Mouse (Mus musculus) heart, adult 2 months (tissue): Measurements from ENCODE around the gene Ncstn. TPM values are rescaled to one million over a fixed set of nuclear protein-coding genes. Genes with fewer than 3 reads are reported as not detected.

Experiments used
- DNase-seq, 2 experiments: peaks; one replicate each; pipeline ENCODE4 v3.0.0; 2021
- H3K27ac ChIP-seq: fragments of 200-600 bp; 2 replicates; pipeline ENCODE4 v1.8.1; 2022
- H3K27me3 ChIP-seq: fragments of 200-500 bp; 2 replicates; pipeline ENCODE4 v1.6.1; 2012; ENCODE audit warnings: mild to moderate bottlenecking, low read length, inconsistent platforms, mixed read lengths; ENCODE audit not compliant: control insufficient read depth, insufficient read depth
- H3K36me3 ChIP-seq: fragments of 200-500 bp; 2 replicates; pipeline ENCODE4 v1.6.1; 2012; ENCODE audit warnings: low read length, inconsistent platforms; ENCODE audit not compliant: control insufficient read depth, insufficient read depth
- H3K4me1 ChIP-seq: fragments of 200-500 bp; 2 replicates; pipeline ENCODE4 v1.6.1; 2011; ENCODE audit warnings: low read length; ENCODE audit not compliant: control insufficient read depth, insufficient read depth
- H3K4me3 ChIP-seq: fragments of 200-600 bp; 2 replicates; pipeline ENCODE4 v1.8.1; 2022
- H3K79me2 ChIP-seq: fragments of 200-500 bp; replicated peaks from 2 replicates; pipeline ENCODE4 v1.6.1; 2012; ENCODE audit warnings: mild to moderate bottlenecking, inconsistent platforms, low read length, moderate library complexity, mixed read lengths; ENCODE audit not compliant: control insufficient read depth, insufficient read depth
- H3K9ac ChIP-seq: fragments of 200-500 bp; 2 replicates; pipeline ENCODE4 v1.6.1; 2012; ENCODE audit warnings: low read depth, mild to moderate bottlenecking, control low read depth, inconsistent platforms, low read length, mixed read lengths
- CTCF ChIP-seq: fragments of 200-600 bp; IDR thresholded peaks from 2 replicates; pipeline ENCODE4 v1.8.1; 2022; ENCODE audit warnings: antibody characterized with exemption, mild to moderate bottlenecking, moderate library complexity
- EP300 ChIP-seq: fragments of 200-500 bp; IDR thresholded peaks from 2 replicates; pipeline ENCODE4 v1.6.1; 2011; ENCODE audit warnings: low read depth, low read length, control low read depth; ENCODE audit not compliant: insufficient read depth
- POLR2A ChIP-seq: fragments of 200-500 bp; IDR thresholded peaks from 2 replicates; pipeline ENCODE4 v1.6.1; 2011; ENCODE audit warnings: mild to moderate bottlenecking, low read depth, low read length, control low read depth; ENCODE audit not compliant: insufficient read depth
- WGBS: fragments of 180-500 bp; shearing (Covaris S2); methylation state at CpG from one replicate; pipeline ENCODE4 v1.1.7; 2018; 5-methylcytosine and 5-hydroxymethylcytosine counted together
- intact Hi-C: fragments of 180-260 bp; cut with DNase I; formaldehyde crosslinking; loops from one replicate; pipeline ENCODE4 v1.15.1; 2025
- long read RNA-seq: library from polyadenylated mRNA; stranded (forward); transcript quantifications from one replicate; pipeline ENCODE4 v2.0.0, GENCODE M21; 2021
- polyA plus RNA-seq: library from polyadenylated mRNA; depleted of rRNA; stranded (reverse); fragments of >200 nt; gene quantifications from 2 replicates; pipeline ENCODE4 v1.2.3, GENCODE M21; 2012; rRNA removed
- total RNA-seq, 2 experiments: library from RNA; stranded (reverse); gene quantifications; 2 replicates each; pipeline ENCODE4 v1.2.3; 2021

Gene Ncstn
- total RNA-seq (10 to 100 TPM; 41.5 to 43.2 TPM), polyA plus RNA-seq (63.3 and 78.3 TPM in 2 replicates)
- long read RNA-seq, transcript Ncstn-201 (17 exons, 2,901 nt): major isoform, 46 of 64 reads
- long read RNA-seq, partial matches to known transcripts: 12 of 64 reads
- long read RNA-seq, other reads (novel, unspliced or antisense): 6 of 64 reads

DNA sequence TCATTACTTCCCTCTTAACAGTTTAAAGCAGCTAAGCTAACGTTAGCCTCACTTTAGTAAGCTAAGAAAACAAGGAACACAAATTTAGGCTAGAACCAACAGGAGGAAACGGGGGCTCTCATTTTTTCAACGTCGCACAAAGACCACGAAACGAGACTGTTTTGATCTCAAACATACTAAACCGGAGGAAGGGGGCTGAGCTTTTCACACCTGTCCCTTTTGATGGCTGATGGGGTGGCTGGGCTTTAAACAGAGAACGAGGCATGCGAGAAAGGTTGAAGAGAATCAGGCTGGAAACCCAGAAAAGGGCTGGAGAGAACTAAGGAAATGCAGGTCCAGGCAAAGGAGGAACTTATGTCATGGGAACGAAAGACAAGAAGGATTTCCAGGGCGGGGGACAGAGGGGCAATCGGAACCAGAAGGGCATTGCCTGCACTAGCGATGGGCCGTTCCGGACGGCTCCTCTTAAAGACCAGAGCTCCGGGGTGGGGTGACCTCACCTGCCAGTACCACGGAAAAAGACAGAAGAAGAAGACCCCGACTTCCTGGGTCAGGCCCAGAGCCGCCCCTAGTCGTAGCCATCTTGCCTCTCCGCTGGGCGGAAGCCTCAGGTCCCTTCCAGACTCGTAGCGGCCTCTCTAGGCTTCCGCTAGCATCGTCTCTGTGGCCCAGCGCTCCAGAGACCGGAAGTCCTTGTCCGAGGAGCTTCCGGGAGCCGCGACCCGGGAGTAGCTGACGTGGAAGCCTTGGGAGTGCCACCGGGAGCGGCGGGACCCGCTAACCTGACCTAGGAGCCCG lies at the start of gene Ncstn, which contains the start of gene Copa:
Gene Ncstn, minus strand, starts transcription at position 695 of the 798 bp plus-strand sequence.
Gene Copa, plus strand, starts transcription at position 429 of the 798 bp plus-strand sequence.
- Histone ChIP-seq H3K27ac (peak within 1 kb of the TSS; percentile 93), H3K4me1 (peaks cover 6% of the 10 kb centered on the region), H3K4me3 (peak within 1 kb of the TSS; percentile 91), H3K9ac (peak within 1 kb of the TSS; percentile 90), H3K27me3 (no peaks in the 10 kb centered on the region), H3K79me2 (peaks cover 11% of the 10 kb centered on the region), H3K36me3 (peaks cover 16% of the 10 kb centered on the region)
- peak; percentile 92 to 95 for DNase-seq
- intact Hi-C loops: loop anchor here (2.0 kb wide), 1 partner anchor 295 kb away; the partner anchor contains the start of gene Pigm
- TF ChIP-seq CTCF (peak; percentile 51), POLR2A (peak; percentile 80), EP300 (peak; percentile 69)
- WGBS: 0% methylated on average over 40 of the region's 40 CpGs

DNA sequence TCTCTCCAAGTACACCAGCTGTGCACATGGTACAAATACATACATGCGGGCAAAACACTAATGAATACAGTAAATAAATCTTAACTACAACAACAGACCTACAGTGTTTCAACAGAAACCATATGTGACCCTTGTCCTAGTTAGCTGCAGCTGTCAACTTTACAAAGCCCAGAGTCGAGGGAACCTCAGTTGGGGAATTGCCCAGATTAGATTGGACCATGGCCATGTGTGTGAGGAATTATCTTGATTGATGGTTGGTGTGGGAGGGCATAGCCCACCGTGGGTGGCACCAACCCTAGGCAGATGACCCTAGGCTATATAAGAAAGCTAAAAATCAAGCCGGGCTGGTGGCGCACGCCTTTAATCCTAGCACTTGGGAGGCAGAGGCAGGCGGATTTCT lies 49.7 kb upstream of the Ncstn start:
- intact Hi-C loops: no loop called here
- no peak overlapping the region for H3K4me3 ChIP-seq
- no peak for TF ChIP-seq POLR2A
- TF ChIP-seq CTCF: no peak
- TF ChIP-seq EP300: no peak
- DNase-seq: no peak
- H3K27ac ChIP-seq: no peak overlapping the region; the same call in 1 of the 2 replicates
- peaks cover 4% of the 10 kb centered on the region for H3K4me1 ChIP-seq
- 78% methylated on average over 7 of the region's 7 CpGs for WGBS
- no peak overlapping the region for H3K9ac ChIP-seq
- H3K36me3 ChIP-seq: peaks cover 2% of the 10 kb centered on the region
- no peaks in the 10 kb centered on the region for H3K79me2 ChIP-seq
- H3K27me3 ChIP-seq: no peaks in the 10 kb centered on the region

DNA sequence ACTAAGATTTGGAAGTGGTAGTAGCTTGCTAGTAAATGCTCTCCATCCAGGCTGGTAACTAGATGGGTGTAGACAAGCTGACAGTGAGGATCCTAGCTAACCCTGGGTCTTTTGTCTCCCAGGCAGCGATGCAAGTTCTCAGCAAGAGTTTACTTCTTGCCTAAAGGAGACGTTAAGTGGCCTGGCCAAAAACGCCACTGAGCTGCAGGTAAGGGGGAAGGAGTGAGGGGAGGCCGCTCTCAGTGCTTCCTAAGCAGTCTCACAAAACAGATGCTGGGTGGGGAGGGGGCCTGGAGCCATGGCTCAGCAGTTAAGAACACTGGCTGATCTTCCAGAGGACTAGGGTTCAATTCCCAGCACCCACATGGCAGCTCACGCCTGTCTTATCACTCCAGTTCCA lies 47.2 kb upstream of the Ncstn start:
- H3K9ac ChIP-seq: no peak overlapping the region
- peaks cover 2% of the 10 kb centered on the region for H3K36me3 ChIP-seq
- no peaks in the 10 kb centered on the region for H3K27me3 ChIP-seq
- peaks cover 4% of the 10 kb centered on the region for H3K4me1 ChIP-seq
- 94% methylated on average over 5 of the region's 5 CpGs for WGBS
- H3K27ac ChIP-seq: no peak overlapping the region
- H3K79me2 ChIP-seq: no peaks in the 10 kb centered on the region
- intact Hi-C loops: no loop called here
- no peak for TF ChIP-seq CTCF
- no peak for TF ChIP-seq POLR2A
- no peak for TF ChIP-seq EP300
- DNase-seq: no peak
- no peak overlapping the region for H3K4me3 ChIP-seq

DNA sequence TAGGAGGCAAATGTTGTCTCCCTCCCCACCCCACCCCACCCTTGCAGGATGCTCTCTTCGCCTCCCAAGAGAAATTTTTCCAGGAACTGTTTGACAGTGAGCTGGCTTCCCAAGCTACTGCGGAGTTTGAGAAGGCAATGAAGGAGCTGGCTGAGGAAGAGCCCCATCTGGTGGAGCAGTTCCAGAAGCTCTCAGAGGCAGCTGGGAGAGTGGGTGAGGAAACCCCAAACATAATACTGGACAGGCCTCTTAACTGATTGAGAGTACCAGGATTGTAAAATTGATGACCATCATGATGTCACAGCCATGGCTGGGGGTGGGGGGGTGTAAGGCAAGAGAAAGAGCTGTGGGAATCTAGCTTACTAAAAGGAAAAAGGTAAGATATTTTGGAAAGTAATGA lies 46.5 kb upstream of the Ncstn start:
- Histone ChIP-seq H3K79me2 (no peaks in the 10 kb centered on the region), H3K9ac (no peak overlapping the region)

DNA sequence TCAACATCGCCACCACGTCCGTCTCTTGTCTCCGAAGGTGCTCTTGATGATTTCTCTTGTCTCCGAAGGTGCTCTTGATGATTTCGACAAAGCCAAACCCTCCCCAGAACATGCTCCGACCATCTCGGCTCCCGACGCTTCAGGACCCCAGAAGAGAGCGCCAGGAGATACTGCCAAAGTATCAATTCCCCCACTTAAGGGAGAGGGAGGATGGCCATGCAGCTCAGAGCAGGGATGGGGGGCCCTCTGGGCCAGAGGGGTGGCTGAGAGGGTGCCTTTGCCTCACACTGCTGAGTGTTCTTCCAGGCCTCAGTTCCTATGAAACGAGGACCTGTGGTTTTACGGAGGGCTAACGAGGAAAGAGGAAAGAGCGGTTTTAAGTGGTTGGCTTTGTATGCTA lies 46.0 kb upstream of the Ncstn start:
- Histone ChIP-seq H3K4me3 (no peak overlapping the region), H3K27me3 (no peaks in the 10 kb centered on the region), H3K9ac (no peak overlapping the region), H3K36me3 (peaks cover 2% of the 10 kb centered on the region), H3K4me1 (peaks cover 4% of the 10 kb centered on the region), H3K27ac (no peak overlapping the region), H3K79me2 (no peaks in the 10 kb centered on the region)
- no peak for TF ChIP-seq CTCF
- WGBS: 91% methylated on average over 15 of the region's 15 CpGs
- intact Hi-C loops: no loop called here
- DNase-seq: no peak

More for the DNA sequence above, 46.5 kb upstream of the Ncstn start:
- Histone ChIP-seq H3K27me3 (no peaks in the 10 kb centered on the region), H3K27ac (no peak overlapping the region), H3K4me1 (peaks cover 4% of the 10 kb centered on the region), H3K4me3 (no peak overlapping the region), H3K36me3 (peaks cover 2% of the 10 kb centered on the region)
- DNase-seq: no peak
- intact Hi-C loops: no loop called here
- TF ChIP-seq CTCF (peak; percentile 46), EP300 (no peak), POLR2A (no peak)
- WGBS: 51% methylated on average over 2 of the region's 2 CpGs

DNA sequence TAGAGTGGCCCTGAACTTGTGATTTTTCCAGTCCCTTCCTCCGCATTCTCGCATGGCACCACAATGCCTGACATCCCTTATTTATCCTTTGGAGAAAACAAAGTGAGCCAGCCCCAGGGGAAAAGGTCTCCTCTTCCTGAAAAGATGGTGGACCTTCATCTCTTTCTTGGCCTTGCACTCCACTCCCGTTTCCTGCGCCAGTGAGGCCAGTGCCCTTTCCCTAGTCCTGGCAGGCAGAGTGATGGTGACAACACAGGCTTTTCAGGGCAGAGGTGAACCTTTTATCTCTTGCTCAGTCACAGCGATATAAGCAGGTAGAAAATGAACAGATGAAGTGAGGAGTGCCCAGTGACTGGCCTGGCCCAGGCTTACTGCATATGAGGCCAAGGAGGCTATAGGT lies 44.9 kb upstream of the Ncstn start:
- no peak overlapping the region; the same call in 1 of the 2 replicates for H3K27ac ChIP-seq

More for the DNA sequence above, 44.9 kb upstream of the Ncstn start:
- Histone ChIP-seq H3K36me3 (peaks cover 2% of the 10 kb centered on the region), H3K79me2 (no peaks in the 10 kb centered on the region), H3K4me3 (peak overlapping the region; percentile 83), H3K4me1 (peaks cover 4% of the 10 kb centered on the region), H3K27me3 (no peaks in the 10 kb centered on the region), H3K9ac (peak overlapping the region; percentile 4; the same call in 1 of the 2 replicates)
- peak in 1 of 2 experiments; percentile 29 for DNase-seq
- 11% methylated on average over 5 of the region's 5 CpGs for WGBS
- no peak for TF ChIP-seq EP300
- no peak for TF ChIP-seq CTCF
- TF ChIP-seq POLR2A: no peak
- intact Hi-C loops: loop anchor here (2.0 kb wide), 2 partner anchors 19 to 183 kb away; no protein-coding TSS in a partner anchor
